Mouse (Mus musculus) cerebellum, postnatal 4 days (tissue): Measurements from ENCODE around the gene C1qc.
A peak's percentile ranks its signal among the peaks of the same experiment; 100 is the strongest.

Experiments
- DNase-seq, 2 experiments: peaks; one replicate each; pipeline ENCODE4 v3.0.0; 2022; ENCODE audit warnings: low spot score in 2 of 2, mixed read lengths in 1 of 2

C1qc gene

GRCm38 (mm10) chr4:136892811-136893210 lies at the start of gene C1qc:
Gene C1qc (minus strand): TSS chr4:136893065.
- DNase-seq, result no peak

- no peak for DNase-seq
Observed at GRCm38 (mm10) chr4:136937935-136938334, 45.1 kb upstream of the C1qc start.

DNA sequence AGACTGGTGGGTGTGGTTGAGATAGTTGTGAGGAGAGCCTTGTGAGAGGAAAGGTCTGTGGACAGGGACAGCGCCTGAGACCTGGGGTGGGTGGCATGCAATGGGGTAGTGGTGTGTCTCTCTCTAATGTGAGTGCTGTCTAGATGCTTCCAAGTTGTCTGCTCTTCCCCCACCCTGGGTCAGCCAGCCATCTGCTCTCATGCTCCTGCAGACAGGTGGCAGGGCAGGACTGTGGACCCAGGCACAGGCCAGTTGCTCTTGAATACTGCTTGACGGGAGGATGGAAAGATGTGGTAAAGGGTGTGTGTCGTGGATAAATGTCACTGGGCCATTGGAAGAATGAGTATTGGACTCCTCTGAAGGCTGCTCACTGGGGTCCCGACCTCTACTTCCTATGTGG lies 44.5 kb upstream of the C1qc start:
- no peak for DNase-seq

DNA sequence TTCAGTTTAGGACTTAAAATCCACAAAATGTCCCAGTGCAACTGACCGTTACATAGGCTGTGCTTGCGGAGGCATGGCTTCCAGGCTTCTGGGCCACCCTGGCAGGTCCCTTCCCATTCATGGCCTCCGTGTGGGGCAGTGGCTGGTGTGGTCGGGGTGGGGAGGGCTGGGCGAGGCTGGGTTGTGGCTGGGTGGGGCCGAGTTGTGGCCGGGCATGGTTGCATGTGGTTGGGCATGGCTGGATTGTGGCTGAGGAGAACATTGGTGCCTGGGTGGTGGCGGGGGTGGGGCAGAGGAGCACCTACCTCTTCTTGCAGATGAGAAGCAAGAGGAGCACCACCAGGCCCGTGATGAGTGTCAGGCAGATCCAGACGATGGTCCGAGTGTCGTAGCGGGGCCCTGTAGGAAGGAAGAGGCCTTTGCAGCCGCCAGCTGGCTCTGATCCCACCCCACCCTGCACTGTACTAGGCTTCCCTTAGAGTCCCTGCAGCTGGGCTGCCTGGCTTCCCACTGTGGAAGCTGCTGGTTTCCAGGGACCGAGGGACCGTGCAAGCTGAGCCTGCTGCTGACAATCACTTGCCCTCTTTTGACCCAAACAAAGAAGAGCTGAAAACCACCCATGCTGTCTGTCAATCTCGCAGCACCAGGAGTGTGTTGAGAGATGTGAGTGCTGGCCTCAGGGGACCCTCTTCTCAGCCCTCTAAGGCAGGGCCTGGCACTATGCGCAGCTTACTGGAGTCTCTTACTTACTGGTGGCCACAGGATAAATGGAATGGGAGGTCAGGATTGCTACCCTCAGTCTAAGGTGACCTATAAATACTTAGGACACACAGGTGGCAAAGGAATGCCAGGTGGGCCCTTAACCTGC lies 42.1 kb upstream of the C1qc start:
- DNase-seq, result no peak

DNA sequence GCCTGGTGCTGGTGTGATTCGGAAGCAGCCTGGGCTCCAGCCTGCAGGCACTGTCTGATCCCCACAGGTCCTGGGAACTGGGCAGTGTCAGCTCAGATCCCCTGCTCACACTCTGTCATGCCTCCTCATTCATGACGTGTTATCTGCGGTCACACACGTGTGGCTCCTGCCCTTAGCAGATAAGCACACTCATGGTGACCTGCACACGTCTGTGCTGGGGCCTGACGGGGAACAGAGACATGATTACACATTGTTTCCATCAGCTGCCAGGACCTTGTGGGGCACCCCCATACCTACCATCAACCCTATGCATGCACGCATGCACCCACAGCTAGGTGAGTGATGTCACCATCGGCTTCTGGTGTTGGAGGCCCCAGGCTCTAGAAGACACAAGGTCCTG lies 37.6 kb upstream of the C1qc start:
- no peak for DNase-seq

DNA sequence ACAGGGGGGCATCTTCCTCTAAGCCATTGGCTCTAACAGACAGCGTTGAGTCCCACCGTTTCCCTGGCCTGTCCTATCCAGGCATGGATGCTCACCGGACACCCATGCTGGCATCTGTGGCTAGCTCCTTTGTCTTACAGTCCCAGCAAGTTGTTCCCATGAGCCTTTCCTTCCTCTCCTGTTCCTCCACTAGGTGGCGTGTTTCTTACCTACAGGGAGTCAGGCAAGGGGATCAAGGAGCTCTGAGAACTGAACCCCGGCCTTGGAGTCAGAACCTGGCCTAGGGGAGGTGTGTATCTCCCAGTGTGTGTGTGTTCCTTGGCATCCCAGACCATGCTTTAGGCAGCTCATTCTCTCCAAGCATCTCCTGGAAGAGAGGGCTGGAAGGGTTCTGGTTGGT lies 36.1 kb upstream of the C1qc start:
- peak in 1 of 2 experiments; percentile 38 for DNase-seq

DNA sequence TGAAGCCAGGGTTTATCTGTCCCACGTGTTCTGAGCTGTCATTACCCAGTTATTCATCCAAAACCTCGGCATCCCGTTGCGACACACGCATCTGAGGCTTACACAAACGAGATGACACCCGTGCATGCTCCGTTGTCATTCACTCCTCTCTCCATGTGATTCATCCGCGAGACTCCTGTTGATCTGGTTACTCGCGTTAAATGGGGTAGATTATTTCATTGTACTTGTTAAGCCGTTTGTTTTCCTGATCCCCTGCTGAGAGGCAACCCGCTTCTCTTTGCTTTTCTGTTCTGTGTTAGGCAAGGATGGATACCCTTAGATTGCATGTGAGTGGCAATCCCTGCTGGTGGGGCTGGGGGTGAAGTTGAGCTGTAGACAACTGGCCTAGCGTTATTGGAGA lies 32.9 kb upstream of the C1qc start:
- no peak for DNase-seq

DNA sequence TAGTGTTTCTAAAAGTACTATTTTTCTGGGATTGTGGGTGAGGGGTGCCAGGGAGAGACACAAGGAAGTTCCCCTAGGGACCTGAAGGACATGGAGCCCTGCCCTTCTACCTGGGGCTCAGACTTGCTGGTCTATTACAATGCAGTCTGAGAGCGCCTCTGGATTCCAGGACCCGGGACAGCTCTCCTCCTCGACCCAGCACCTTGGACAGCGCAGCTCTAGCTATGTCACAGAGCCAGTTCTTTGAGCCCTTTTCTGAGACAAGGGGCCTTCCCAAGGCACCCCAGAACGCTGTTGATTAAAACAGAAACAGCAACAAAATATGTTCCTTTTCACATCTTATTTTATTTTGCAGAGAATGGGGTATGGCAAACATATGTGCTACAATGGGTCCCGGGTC lies 31.7 kb upstream of the C1qc start:
- DNase-seq, result no peak

DNA sequence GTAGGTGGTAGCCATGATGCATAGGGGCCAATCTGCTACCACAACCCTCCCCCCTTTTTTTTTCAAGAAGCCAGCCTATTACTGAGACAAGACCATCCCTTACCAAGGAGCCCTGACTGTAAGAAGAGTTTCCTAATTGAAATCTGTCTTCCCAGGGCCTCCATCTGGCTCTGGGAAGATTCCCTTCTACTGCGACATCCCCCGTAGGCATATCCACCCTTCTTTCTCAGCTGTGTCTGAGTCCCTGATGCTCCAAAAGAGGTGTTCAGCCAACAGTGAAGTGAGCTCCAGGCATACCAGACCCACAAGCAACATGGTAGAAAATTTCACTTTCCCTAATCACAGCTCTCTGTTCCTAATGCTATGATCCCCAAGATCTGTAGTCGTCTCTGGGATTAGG lies 26.7 kb upstream of the C1qc start:
- DNase-seq, result no peak

GRCm38 (mm10) chr4:136918834-136919233 lies 26.0 kb upstream of the C1qc start:
- no peak for DNase-seq

GRCm38 (mm10) chr4:136917165-136917524 lies 24.3 kb upstream of the C1qc start:
- DNase-seq, result no peak

DNA sequence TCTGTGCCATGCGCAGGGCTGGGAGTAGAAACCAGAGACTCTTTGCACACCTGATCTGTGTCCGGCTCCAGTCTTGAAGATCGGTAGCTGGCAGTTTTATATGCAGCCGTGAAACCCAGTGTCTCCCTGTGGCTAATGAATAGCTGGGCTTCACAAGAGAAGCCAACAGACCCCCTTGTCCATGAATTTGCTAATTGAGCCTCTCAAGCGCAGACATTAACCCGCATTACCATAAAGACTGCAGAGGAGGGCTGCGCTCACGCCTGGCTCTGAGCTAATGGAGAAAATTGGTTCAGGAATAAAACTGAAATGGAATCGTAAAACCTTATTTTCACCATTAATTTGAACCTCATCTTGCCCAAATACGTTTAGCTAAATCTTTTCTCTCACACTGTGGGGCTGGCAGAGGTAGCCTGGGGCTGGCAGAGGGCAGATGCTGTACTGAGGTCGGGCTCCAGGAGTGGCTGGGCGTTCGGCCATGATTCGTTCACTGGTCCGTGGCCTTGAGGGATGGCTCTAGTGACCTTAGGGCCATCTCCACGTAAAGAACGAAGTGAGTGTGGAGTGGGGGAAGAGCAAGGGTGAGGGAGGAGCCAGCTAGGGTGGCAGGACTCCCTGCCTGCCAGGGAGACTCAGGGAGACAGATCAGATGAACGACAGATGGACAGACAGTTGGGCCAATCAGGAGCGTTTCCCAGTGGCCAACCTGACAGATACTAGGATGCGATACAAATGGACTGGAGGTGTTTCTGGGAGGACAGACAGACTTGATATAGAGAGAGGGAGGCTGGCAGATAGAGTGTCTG lies 23.7 kb upstream of the C1qc start:
- peak in 1 of 2 experiments; percentile 56 for DNase-seq

DNA sequence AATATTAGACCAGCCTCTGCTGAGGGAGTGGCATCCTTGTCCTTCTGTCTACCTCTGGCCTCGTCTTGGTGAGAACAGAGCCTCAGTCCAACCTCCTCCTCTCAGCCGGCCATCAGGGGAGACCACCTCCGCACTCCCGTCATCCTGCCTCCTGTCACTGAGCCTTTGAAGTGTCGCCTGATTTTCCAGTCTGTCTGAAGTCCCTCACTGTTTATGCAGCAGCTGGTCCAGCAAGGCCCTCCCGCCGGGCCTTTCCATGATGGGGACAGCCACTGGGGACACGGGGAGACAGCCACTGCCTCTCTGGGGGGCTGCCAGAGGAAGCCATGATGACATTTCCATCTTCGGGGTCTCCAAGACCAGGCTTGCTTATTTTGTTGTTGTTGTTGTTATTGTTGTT lies 20.0 kb upstream of the C1qc start:
- no peak for DNase-seq

GRCm38 (mm10) chr4:136911804-136912203 lies 18.9 kb upstream of the C1qc start:
- no peak for DNase-seq

- DNase-seq, result no peak
Observed at GRCm38 (mm10) chr4:136911211-136911646, 18.4 kb upstream of the C1qc start.

- no peak for DNase-seq
Observed at GRCm38 (mm10) chr4:136907809-136908208, 14.9 kb upstream of the C1qc start.

GRCm38 (mm10) chr4:136907033-136907432 lies 14.2 kb upstream of the C1qc start:
- DNase-seq, result no peak

DNA sequence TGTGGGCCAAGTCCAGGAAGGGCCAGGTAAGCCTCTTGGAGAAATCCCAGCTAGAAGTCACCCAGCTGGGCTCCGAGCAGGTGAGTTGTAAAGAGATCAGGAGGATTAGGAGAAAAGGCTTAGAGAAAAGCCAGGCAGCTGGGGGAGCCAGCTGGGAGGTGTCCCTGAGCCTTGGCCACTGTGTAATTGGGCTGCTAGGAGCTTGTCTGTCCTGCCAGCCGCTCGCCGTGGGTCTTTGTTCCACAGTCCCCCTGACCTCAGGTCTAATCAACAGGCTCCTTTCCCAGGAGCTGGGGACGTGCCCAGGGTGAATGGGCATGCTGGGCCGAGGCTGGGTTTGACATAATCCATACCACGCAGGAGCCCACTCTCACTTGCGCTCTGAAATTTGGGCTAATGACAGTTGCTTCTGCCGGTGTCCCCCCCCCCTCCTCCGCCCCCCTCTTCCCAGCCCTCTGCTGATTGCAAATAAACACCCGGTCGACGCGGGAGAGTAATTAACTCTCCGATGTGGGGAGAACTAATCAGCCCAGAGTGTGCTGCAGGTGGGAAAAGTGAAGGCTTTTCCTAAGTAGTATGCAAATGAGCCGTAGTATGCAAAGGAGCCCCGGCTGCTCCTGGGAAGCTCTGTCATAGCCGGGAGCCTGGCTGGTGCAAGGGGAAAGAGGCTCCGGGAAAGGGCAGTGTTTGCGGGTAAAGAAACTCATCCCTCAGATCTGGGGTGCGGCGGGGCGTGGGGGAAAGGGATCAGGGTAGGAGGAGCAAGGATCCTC lies 12.1 kb upstream of the C1qc start:
- no peak for DNase-seq

GRCm38 (mm10) chr4:136899154-136899553 lies 6.3 kb upstream of the C1qc start:
- no peak for DNase-seq

- no peak for DNase-seq
Observed at GRCm38 (mm10) chr4:136898637-136899036, 5.8 kb upstream of the C1qc start, which contains the start of gene C1qa. Gene C1qa (minus strand): TSS chr4:136898803.

- no peak for DNase-seq
Observed at GRCm38 (mm10) chr4:136898084-136898598, 5.3 kb upstream of the C1qc start.

- no peak for DNase-seq
Observed at GRCm38 (mm10) chr4:136896461-136896860, 3.6 kb upstream of the C1qc start.
